In the genomic region with DNA sequence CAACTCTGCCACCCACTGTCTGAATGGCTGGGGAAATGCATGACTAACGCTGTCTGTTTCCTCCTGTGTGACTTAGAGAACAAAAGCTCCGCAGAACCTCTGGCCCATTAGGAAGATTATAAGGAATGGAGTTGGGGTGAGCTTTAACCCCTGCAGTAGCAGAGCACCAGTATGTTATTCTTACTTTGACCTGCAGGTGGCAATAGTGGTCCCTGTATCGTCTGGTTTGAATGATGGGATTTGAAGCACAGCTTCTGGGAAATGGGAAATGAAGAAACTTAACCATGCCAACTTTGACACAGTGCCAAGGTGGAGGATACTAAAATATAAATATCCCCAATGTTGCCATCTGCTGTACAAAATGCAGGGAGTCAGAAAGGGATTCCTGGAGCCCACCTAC, we compare ENCODE assay signal across 10 mouse cellular contexts. TPM values are rescaled to one million over a fixed set of nuclear protein-coding genes. Genes with fewer than 3 reads are reported as not detected.
DNase-seq lines count a peak whose midpoint lies in the region; ATAC-seq lines count a peak whose summit lies in the region.
"Had no signal": no experiment of that assay in that cellular context is flagged by ENCODE, and none has a peak within 500 bp of the region (broad histone marks: within the 10 kb centered on the region; RNA-seq: fewer than 3 reads in every experiment).

No protein-coding gene starts in this region.

- peak; percentile 37 to 46 for DNase-seq in right cerebral cortex, postnatal 10 days (ENCODE audit: low spot score in 2 of 2)
- no peak for DNase-seq in right cerebral cortex, postnatal 14 days
- DNase-seq in c-Kit-positive CD71-positive TER-119-negative erythroid progenitor cells, embryonic 14.5 days (ENCODE audit: low read depth), result peak; percentile 14
- peak; percentile 15 to 36 for DNase-seq in kidney, postnatal 4 days

- no peak overlapping the region for H3K4me3 ChIP-seq in midbrain, embryonic 12.5 days
- H3K4me3 ChIP-seq: embryonic facial prominence, embryonic 13.5 days; limb, embryonic 12.5 days had no signal

- no peaks in the 10 kb centered on the region for H3K27me3 ChIP-seq in midbrain, embryonic 12.5 days
- H3K27me3 ChIP-seq: embryonic facial prominence, embryonic 13.5 days; limb, embryonic 12.5 days had no signal

- H3K36me3 ChIP-seq in midbrain, embryonic 12.5 days, result no peaks in the 10 kb centered on the region

- H3K4me2 ChIP-seq in midbrain, embryonic 12.5 days (replicated peaks), result no peak overlapping the region
- H3K4me2 ChIP-seq: embryonic facial prominence, embryonic 13.5 days; limb, embryonic 12.5 days had no signal

- ATAC-seq in granulocyte monocyte progenitor cell, adult 5-6 weeks (replicated peaks; ENCODE audit: poor library complexity, severe bottlenecking), result peak; percentile 80
- peak; percentile 35; the same call in 1 of the 2 replicates for ATAC-seq in midbrain, embryonic 12.5 days (ENCODE audit: low FRiP score, low read depth)
- no peak for ATAC-seq in inflammation-experienced regulatory T-cells, adult 6 months

- no peaks in the 10 kb centered on the region for H3K9me3 ChIP-seq in midbrain, embryonic 12.5 days
- H3K9me3 ChIP-seq: embryonic facial prominence, embryonic 13.5 days; limb, embryonic 12.5 days had no signal

- H3K27ac ChIP-seq in midbrain, embryonic 12.5 days (replicated peaks), result no peak overlapping the region
- H3K27ac ChIP-seq: embryonic facial prominence, embryonic 13.5 days; limb, embryonic 12.5 days had no signal

- WGBS in midbrain, embryonic 12.5 days, result 6% methylated on average over 3 of the region's 3 CpGs

- H3K9ac ChIP-seq in midbrain, embryonic 12.5 days (replicated peaks), result no peak overlapping the region
- H3K9ac ChIP-seq: embryonic facial prominence, embryonic 13.5 days; limb, embryonic 12.5 days had no signal

- no peaks in the 10 kb centered on the region for H3K4me1 ChIP-seq in midbrain, embryonic 12.5 days
- H3K4me1 ChIP-seq: embryonic facial prominence, embryonic 13.5 days; limb, embryonic 12.5 days had no signal

RNA-seq across cellular contexts. Expression of gene Cyb5r2, which starts 8.6 kb away (rescaled TPM):
- not detected in 2 replicates for total RNA-seq in granulocyte monocyte progenitor cell, adult 5-6 weeks (2014; fragmentation: Nextera tagmentation)
- not detected in 2 replicates for total RNA-seq in granulocyte monocyte progenitor cell, adult 5-6 weeks (2017)
- polyA plus RNA-seq in midbrain, embryonic 12.5 days (2016; fragmentation: Nextera tagmentation; extraction: Ambion mirVana), result 0.30 and 0.34 TPM in 2 replicates
- not detected for polyA plus RNA-seq in inflammation-experienced regulatory T-cells, adult 6 months (2017; shearing (Covaris generic))

RNA-seq across cellular contexts. Expression of gene Ovch2, which starts 51.7 kb away (rescaled TPM):
- not detected in 2 replicates for total RNA-seq in granulocyte monocyte progenitor cell, adult 5-6 weeks (2014; fragmentation: Nextera tagmentation)
- not detected in 2 replicates for total RNA-seq in granulocyte monocyte progenitor cell, adult 5-6 weeks (2017)
- not detected in 2 replicates for polyA plus RNA-seq in midbrain, embryonic 12.5 days (2016; fragmentation: Nextera tagmentation; extraction: Ambion mirVana)
- polyA plus RNA-seq in inflammation-experienced regulatory T-cells, adult 6 months (2017; shearing (Covaris generic)), result not detected
- polyA plus RNA-seq: embryonic facial prominence, embryonic 13.5 days; limb, embryonic 12.5 days; testis, adult 2 months had no signal
